Mouse (Mus musculus): ENCODE measurements around the gene Tsen54. TPM values are rescaled to one million over a fixed set of nuclear protein-coding genes. Genes with fewer than 3 reads are reported as not detected.

Tsen54 gene
- not detected for polyA plus RNA-seq (2014; fragmentation: Illumina TruSeq; extraction: RNeasy Lipid Tissue Mini Kit (QIAGEN cat#74804); ENCODE audit: low read depth, low replicate concordance)

GRCm38 (mm10) chr11:115814605-115815450 lies at the start of gene Tsen54:
Gene Tsen54 (plus strand): TSS chr11:115814724.

DNA sequence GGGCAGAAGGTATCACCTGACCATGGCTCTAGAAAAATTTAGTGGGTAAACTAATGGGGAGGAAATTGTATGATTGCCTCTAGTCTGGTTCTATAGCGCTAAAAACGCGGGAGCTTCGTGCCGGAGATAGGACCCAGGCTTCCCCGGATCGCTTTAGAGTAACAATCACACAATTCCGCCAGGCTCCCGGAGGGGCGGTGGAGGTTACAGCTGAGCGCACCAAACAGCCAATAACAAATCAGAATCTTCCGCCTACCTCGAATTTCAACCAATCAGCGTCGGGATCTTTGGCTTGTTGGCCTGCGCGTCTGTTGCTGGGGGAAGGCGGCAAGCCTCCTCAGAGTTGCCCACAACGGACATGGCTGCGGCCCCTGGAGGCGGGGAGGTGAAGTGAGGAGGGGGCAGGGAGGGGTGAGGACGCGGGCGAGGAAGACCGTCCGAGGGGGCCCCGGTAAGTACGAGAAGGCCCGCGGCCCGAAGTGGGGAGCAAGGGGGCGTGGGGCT lies 49.4 kb upstream of the Tsen54 start, which contains the start of gene Tmem94:
TSS of gene Tmem94 (plus strand) at position 331 of the 504 bp plus-strand sequence.

GRCm38 (mm10) chr11:115813507-115814296 lies 822 bp upstream of the Tsen54 start, which contains the start of gene Caskin2:
Gene Caskin2 (minus strand): TSS chr11:115813639.

DNA sequence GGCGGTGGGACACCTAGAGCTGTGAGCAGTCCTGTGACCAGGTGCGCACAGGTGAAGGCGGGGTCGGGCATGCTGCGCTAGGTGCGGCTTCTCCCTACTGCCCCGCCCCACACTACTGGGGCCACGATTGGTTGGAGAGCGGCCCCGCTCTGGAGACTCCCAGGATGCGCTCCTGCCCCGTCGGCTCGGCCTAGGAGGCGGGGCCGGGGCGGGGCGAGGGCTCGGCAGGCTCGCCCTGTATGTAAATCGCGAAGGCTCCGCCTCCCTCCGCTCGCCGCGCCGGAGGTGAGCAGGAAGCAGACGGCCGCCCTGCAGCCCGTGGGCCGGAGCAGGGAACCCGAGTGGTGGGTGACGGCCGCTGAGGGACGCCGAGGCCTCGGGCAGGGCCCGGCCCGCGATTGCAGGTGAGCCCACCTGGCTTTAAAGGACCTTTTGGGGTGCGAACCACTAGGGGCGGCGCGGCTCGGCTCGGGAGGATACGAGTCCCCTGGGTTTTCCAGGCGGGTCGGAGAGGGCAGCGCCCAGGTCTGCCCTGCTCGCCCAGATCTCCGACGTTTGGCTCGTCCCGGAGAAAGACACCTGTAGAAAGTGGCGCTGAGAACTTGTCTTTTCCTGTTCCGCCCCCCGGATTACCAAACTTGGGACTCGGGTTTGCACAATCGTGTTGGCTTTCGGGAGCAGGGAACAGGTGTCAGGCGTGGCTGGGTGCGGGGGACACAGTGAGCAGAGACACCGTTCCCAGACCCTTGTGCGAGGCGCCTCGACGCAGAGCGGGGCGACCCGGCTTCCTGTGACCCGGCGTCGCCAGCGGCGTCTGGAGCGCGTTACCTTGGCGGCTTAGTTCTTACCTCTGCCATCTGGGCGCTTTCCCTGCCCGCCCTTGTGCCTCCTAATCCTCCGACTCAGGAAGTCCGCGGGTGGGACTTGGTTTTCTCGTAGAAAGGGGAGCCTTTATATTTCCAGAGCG lies 9.5 kb downstream of the Tsen54 start, which contains the start of gene Llgl2:
TSS of gene Llgl2 (plus strand) at position 276 of the 967 bp plus-strand sequence.

DNA sequence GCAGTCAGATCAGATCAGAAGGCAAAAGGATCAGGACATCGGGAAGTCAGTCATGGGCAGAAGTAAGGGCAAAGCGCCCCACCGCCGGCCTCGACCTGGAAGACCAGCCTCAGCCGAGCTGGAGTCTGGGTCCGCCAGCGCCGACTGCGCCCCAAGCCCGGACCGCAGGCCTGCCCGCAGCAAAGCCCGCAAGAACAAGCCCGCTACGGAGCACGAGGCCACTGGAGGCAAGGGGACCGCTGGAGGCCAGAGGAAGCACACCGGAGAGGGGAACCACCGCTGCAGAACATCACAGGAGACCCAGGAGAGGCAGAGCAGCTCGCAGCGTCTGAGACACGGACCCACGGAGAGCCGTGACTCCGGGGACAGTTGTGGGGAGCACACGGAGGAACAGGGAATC lies 43.8 kb downstream of the Tsen54 start, which contains the start of gene Myo15b:
TSS of gene Myo15b (plus strand) at position 53 of the 400 bp plus-strand sequence.

Other genes starting within 250 kb of the Tsen54 start
- 8.8 TPM for gene Mrps7, start 210.8 kb upstream of the Tsen54 start, polyA plus RNA-seq (2014; fragmentation: Illumina TruSeq; extraction: RNeasy Lipid Tissue Mini Kit (QIAGEN cat#74804); ENCODE audit: low read depth, low replicate concordance)
- gene Gga3, start 210.7 kb upstream of the Tsen54 start, polyA plus RNA-seq (2014; fragmentation: Illumina TruSeq; extraction: RNeasy Lipid Tissue Mini Kit (QIAGEN cat#74804); ENCODE audit: low read depth, low replicate concordance) = 3.3 TPM
- 54.5 TPM for gene Mif4gd, start 201.8 kb upstream of the Tsen54 start, polyA plus RNA-seq (2014; fragmentation: Illumina TruSeq; extraction: RNeasy Lipid Tissue Mini Kit (QIAGEN cat#74804); ENCODE audit: low read depth, low replicate concordance)
- gene Slc25a19, start 186.4 kb upstream of the Tsen54 start, polyA plus RNA-seq (2014; fragmentation: Illumina TruSeq; extraction: RNeasy Lipid Tissue Mini Kit (QIAGEN cat#74804); ENCODE audit: low read depth, low replicate concordance) = 6.1 TPM
- 160 TPM for gene Grb2, start 106.1 kb upstream of the Tsen54 start, polyA plus RNA-seq (2014; fragmentation: Illumina TruSeq; extraction: RNeasy Lipid Tissue Mini Kit (QIAGEN cat#74804); ENCODE audit: low read depth, low replicate concordance)
- gene Tmem94, start 49.3 kb upstream of the Tsen54 start, polyA plus RNA-seq (2014; fragmentation: Illumina TruSeq; extraction: RNeasy Lipid Tissue Mini Kit (QIAGEN cat#74804); ENCODE audit: low read depth, low replicate concordance) = 1.3 TPM
- gene Caskin2, start 1.1 kb upstream of the Tsen54 start, polyA plus RNA-seq (2014; fragmentation: Illumina TruSeq; extraction: RNeasy Lipid Tissue Mini Kit (QIAGEN cat#74804); ENCODE audit: low read depth, low replicate concordance) = 1.2 TPM
- not detected for gene Llgl2, start 9.3 kb downstream of the Tsen54 start, polyA plus RNA-seq (2014; fragmentation: Illumina TruSeq; extraction: RNeasy Lipid Tissue Mini Kit (QIAGEN cat#74804); ENCODE audit: low read depth, low replicate concordance)
- gene Myo15b, start 43.7 kb downstream of the Tsen54 start, polyA plus RNA-seq (2014; fragmentation: Illumina TruSeq; extraction: RNeasy Lipid Tissue Mini Kit (QIAGEN cat#74804); ENCODE audit: low read depth, low replicate concordance) = not detected
- not detected for gene Smim5, start 85.2 kb downstream of the Tsen54 start, polyA plus RNA-seq (2014; fragmentation: Illumina TruSeq; extraction: RNeasy Lipid Tissue Mini Kit (QIAGEN cat#74804); ENCODE audit: low read depth, low replicate concordance)
- gene Smim6, start 97.3 kb downstream of the Tsen54 start, polyA plus RNA-seq (2014; fragmentation: Illumina TruSeq; extraction: RNeasy Lipid Tissue Mini Kit (QIAGEN cat#74804); ENCODE audit: low read depth, low replicate concordance) = not detected
- gene Sap30bp, start 118.6 kb downstream of the Tsen54 start, polyA plus RNA-seq (2014; fragmentation: Illumina TruSeq; extraction: RNeasy Lipid Tissue Mini Kit (QIAGEN cat#74804); ENCODE audit: low read depth, low replicate concordance) = 8.3 TPM
- 3.6 TPM for gene Recql5, start 118.8 kb downstream of the Tsen54 start, polyA plus RNA-seq (2014; fragmentation: Illumina TruSeq; extraction: RNeasy Lipid Tissue Mini Kit (QIAGEN cat#74804); ENCODE audit: low read depth, low replicate concordance)
- not detected for gene Itgb4, start 160.0 kb downstream of the Tsen54 start, polyA plus RNA-seq (2014; fragmentation: Illumina TruSeq; extraction: RNeasy Lipid Tissue Mini Kit (QIAGEN cat#74804); ENCODE audit: low read depth, low replicate concordance)
- gene Galk1, start 198.0 kb downstream of the Tsen54 start, polyA plus RNA-seq (2014; fragmentation: Illumina TruSeq; extraction: RNeasy Lipid Tissue Mini Kit (QIAGEN cat#74804); ENCODE audit: low read depth, low replicate concordance) = not detected
- gene H3f3b, start 213.2 kb downstream of the Tsen54 start, polyA plus RNA-seq (2014; fragmentation: Illumina TruSeq; extraction: RNeasy Lipid Tissue Mini Kit (QIAGEN cat#74804); ENCODE audit: low read depth, low replicate concordance) = 649 TPM
- 2.2 TPM for gene Unk, start 215.6 kb downstream of the Tsen54 start, polyA plus RNA-seq (2014; fragmentation: Illumina TruSeq; extraction: RNeasy Lipid Tissue Mini Kit (QIAGEN cat#74804); ENCODE audit: low read depth, low replicate concordance)

Data from adrenal gland, adult 10 weeks (tissue).